Comparison of ENCODE assay signal across 1 mouse cellular context in the genomic region with DNA sequence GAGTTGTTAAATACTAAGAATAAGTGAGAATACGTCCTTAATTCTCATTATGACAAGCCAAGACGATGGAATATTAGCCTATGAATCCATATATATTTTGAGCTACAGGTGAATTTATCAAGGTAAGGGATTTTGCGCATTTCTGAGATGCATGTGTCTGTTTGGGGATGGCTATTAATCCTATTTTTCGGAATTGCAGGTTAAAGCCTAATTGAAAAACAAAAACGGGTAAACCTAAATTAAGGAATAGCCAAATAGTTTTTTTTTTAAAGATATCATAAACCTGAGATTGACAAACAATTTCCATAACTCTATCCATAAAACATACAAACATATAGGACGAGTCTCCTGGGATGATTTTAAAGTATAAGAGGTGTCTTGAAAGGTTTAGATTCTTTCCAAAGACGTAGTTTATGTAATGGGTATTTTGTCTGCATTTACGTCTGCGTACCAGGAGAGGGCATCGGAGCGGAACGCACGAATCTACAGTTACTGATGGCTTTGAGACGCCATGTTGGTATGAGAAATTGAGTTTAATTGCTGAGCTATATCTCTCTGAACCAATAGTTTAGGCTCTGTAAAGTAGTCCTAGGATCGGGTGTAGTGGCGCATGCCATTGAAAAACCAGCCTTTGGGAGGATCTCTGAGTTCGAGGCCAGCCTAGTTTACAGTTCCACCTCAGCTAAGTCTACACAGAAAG.
TF ChIP-seq lines count a peak whose summit lies in the region.

No protein-coding gene starts in this region.

TF ChIP-seq in myocyte, 11 proteins besides CTCF, POLR2A, EP300 and RAD21 (continued from another document):
- TF ChIP-seq REST (IDR thresholded peaks at IDR 0.05; ENCODE audit: insufficient read depth, insufficient read length), result no peak
- no peak for TF ChIP-seq MYOD1 (IDR thresholded peaks at IDR 0.05; ENCODE audit: control insufficient read depth in 1 of 3, insufficient read length in 2 of 3, low read depth in 2 of 3)
- no peak for TF ChIP-seq SRF (IDR thresholded peaks at IDR 0.05; ENCODE audit: control insufficient read depth, insufficient read length, low read depth)
